Mouse (Mus musculus): ENCODE data around the gene Ddo. TPM values are rescaled to one million over a fixed set of nuclear protein-coding genes. Genes with fewer than 3 reads are reported as not detected.

Gene Ddo
- total RNA-seq, 1 experiment, result not detected

DNA sequence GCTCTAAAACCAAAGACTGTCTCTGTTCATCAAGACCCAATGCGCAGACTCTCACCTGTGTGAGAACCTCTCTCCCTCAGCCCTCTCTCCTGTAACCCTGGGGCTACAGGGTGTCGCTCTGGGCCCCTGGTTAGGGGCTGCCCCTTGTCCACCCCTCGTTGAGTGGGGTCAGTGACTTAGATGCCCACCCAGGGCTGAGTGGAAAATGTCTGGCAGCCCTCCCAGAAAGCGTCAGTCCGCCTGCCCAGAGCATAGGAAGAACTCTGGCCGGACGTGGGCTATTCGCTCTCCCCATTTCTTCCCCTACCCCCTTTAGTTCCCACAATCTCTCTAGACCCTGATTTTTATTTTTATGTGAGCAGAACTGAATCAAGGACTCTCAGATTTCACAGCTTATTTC, 86.5 kb downstream of the Ddo start:
- no peak for TF ChIP-seq ZC3H11A (IDR thresholded peaks at IDR 0.05; ENCODE audit: borderline replicate concordance, low read depth, low read length)
- no peak for TF ChIP-seq ZNF384 (IDR thresholded peaks at IDR 0.05; ENCODE audit: low read depth, low read length)
- TF ChIP-seq MAFK (IDR thresholded peaks at IDR 0.05; ENCODE audit: insufficient read depth, low read depth, low read length), result no peak
- no peak for TF ChIP-seq HCFC1 (IDR thresholded peaks at IDR 0.05; ENCODE audit: borderline replicate concordance, insufficient read depth, low read length)
- no peak for TF ChIP-seq CHD2 (IDR thresholded peaks at IDR 0.05; ENCODE audit: low read depth, low read length)
- DNase-seq (ENCODE audit: low read depth, low spot score), result no peak
- Histone ChIP-seq H3K4me3 (ENCODE audit: insufficient read depth in 1 of 2, low read depth in 1 of 2, low read length in 2 of 2, poor library complexity in 1 of 2, severe bottlenecking in 1 of 2) (no peak overlapping the region), H3K36me3 (ENCODE audit: control insufficient read depth, insufficient read depth, low read length, poor library complexity, severe bottlenecking) (no peaks in the 10 kb centered on the region), H3K27ac (ENCODE audit: insufficient read depth, low read depth, low read length, poor library complexity, severe bottlenecking) (no peak overlapping the region), H3K9me3 (ENCODE audit: control insufficient read depth, insufficient read depth, low read depth, low read length) (no peaks in the 10 kb centered on the region), H3K4me1 (ENCODE audit: control insufficient read depth in 2 of 2, insufficient read depth in 2 of 2, low read length in 2 of 2, poor library complexity in 1 of 2) (peaks cover 0 to 6% of the 10 kb centered on the region in 2 experiments; a peak in 1 of 4 replicates), H3K9ac (ENCODE audit: insufficient read depth, low read depth, low read length, poor library complexity, severe bottlenecking) (no peak overlapping the region)
- in situ Hi-C loops (cut with MboI; ENCODE audit: low sequenced_read_pairs in 2 of 2, unreplicated experiment in 2 of 2), result no loop called here

DNA sequence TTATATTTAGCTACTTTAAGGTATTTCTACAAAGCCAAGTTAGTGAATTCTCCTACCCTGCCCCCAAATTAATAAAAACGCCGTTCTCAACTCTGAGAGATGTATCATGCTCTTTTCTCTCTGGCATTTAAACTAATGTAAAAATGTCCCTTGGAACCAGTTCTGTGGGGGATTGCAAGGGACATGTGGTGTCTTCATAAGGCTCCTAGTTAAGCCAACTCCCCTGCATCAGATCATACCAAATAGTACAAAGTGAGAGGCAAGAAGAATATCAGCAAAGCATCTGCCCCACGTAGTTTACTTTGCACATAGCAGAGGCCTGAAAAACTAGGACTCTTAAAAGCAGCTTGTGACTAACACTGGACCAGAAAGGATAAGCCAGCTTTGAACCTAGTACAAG, 86.9 kb downstream of the Ddo start:
- in situ Hi-C loops (cut with MboI; ENCODE audit: low sequenced_read_pairs in 2 of 2, unreplicated experiment in 2 of 2), result no loop called here
- Histone ChIP-seq H3K4me3 (ENCODE audit: insufficient read depth in 1 of 2, low read depth in 1 of 2, low read length in 2 of 2, poor library complexity in 1 of 2, severe bottlenecking in 1 of 2) (no peak overlapping the region), H3K9ac (ENCODE audit: insufficient read depth, low read depth, low read length, poor library complexity, severe bottlenecking) (no peak overlapping the region), H3K4me1 (ENCODE audit: control insufficient read depth in 2 of 2, insufficient read depth in 2 of 2, low read length in 2 of 2, poor library complexity in 1 of 2) (peaks cover 0 to 6% of the 10 kb centered on the region in 2 experiments; a peak in 1 of 4 replicates), H3K27ac (ENCODE audit: insufficient read depth, low read depth, low read length, poor library complexity, severe bottlenecking) (no peak overlapping the region), H3K9me3 (ENCODE audit: control insufficient read depth, insufficient read depth, low read depth, low read length) (no peaks in the 10 kb centered on the region), H3K36me3 (ENCODE audit: control insufficient read depth, insufficient read depth, low read length, poor library complexity, severe bottlenecking) (no peaks in the 10 kb centered on the region)
- TF ChIP-seq ZC3H11A (IDR thresholded peaks at IDR 0.05; ENCODE audit: borderline replicate concordance, low read depth, low read length), result no peak
- no peak for TF ChIP-seq HCFC1 (IDR thresholded peaks at IDR 0.05; ENCODE audit: borderline replicate concordance, insufficient read depth, low read length)
- TF ChIP-seq ZNF384 (IDR thresholded peaks at IDR 0.05; ENCODE audit: low read depth, low read length), result no peak
- no peak for TF ChIP-seq CHD2 (IDR thresholded peaks at IDR 0.05; ENCODE audit: low read depth, low read length)
- no peak for TF ChIP-seq MAFK (IDR thresholded peaks at IDR 0.05; ENCODE audit: insufficient read depth, low read depth, low read length)
- DNase-seq (ENCODE audit: low read depth, low spot score), result no peak

DNA sequence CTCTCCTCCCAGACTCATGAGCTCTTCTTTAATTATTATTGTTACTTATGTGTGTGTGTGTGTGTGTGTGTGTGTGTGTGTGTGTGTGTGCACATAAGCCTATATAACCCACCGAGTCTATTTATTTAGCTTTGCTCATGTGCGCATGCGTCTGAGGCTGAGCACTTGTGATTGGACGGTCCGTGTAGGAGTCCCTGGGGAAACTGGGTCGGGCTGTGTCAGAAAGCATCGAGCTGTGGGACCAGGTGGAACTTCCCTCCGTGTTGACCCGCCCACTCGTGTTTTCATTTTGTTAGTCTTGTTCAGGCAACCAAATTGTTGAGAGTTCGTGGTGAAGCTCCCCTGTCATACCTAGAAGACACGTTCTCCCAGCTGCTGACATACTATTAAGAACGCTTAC, 88.6 kb downstream of the Ddo start:
- TF ChIP-seq CHD2 (IDR thresholded peaks at IDR 0.05; ENCODE audit: low read depth, low read length), result no peak
- TF ChIP-seq HCFC1 (IDR thresholded peaks at IDR 0.05; ENCODE audit: borderline replicate concordance, insufficient read depth, low read length), result no peak
- no peak for TF ChIP-seq MAFK (IDR thresholded peaks at IDR 0.05; ENCODE audit: insufficient read depth, low read depth, low read length)
- TF ChIP-seq ZC3H11A (IDR thresholded peaks at IDR 0.05; ENCODE audit: borderline replicate concordance, low read depth, low read length), result no peak
- TF ChIP-seq ZNF384 (IDR thresholded peaks at IDR 0.05; ENCODE audit: low read depth, low read length), result no peak

DNA sequence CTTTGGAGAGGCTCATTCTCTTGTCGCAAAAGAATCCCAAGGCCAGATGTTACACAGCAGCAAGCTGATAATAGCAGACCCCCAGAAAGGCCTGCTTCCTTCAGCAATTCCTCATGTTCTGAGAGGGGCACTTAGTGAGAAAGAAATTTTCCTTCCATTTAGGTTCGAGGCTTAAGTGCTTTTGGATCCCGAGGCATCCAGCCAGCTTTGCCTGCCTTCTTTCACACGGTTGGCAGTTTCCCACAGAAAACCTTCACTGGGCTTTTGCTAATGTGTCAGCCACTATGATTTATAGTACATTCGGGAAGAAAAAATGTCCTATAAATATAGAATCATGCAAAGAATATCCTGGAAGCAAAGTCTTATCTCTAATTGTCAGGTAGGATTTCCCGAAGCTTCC, 89.3 kb downstream of the Ddo start:
- TF ChIP-seq ZNF384 (IDR thresholded peaks at IDR 0.05; ENCODE audit: low read depth, low read length), result no peak
- TF ChIP-seq ZC3H11A (IDR thresholded peaks at IDR 0.05; ENCODE audit: borderline replicate concordance, low read depth, low read length), result no peak
- no peak for TF ChIP-seq MAFK (IDR thresholded peaks at IDR 0.05; ENCODE audit: insufficient read depth, low read depth, low read length)
- TF ChIP-seq CHD2 (IDR thresholded peaks at IDR 0.05; ENCODE audit: low read depth, low read length), result no peak
- TF ChIP-seq HCFC1 (IDR thresholded peaks at IDR 0.05; ENCODE audit: borderline replicate concordance, insufficient read depth, low read length), result no peak
- Histone ChIP-seq H3K9ac (ENCODE audit: insufficient read depth, low read depth, low read length, poor library complexity, severe bottlenecking) (no peak overlapping the region), H3K27ac (ENCODE audit: insufficient read depth, low read depth, low read length, poor library complexity, severe bottlenecking) (no peak overlapping the region), H3K4me1 (ENCODE audit: control insufficient read depth in 2 of 2, insufficient read depth in 2 of 2, low read length in 2 of 2, poor library complexity in 1 of 2) (no peaks in the 10 kb centered on the region; a peak in 1 of 4 replicates), H3K4me3 (ENCODE audit: insufficient read depth in 1 of 2, low read depth in 1 of 2, low read length in 2 of 2, poor library complexity in 1 of 2, severe bottlenecking in 1 of 2) (no peak overlapping the region), H3K9me3 (ENCODE audit: control insufficient read depth, insufficient read depth, low read depth, low read length) (no peaks in the 10 kb centered on the region), H3K36me3 (ENCODE audit: control insufficient read depth, insufficient read depth, low read length, poor library complexity, severe bottlenecking) (no peaks in the 10 kb centered on the region)
- in situ Hi-C loops (cut with MboI; ENCODE audit: low sequenced_read_pairs in 2 of 2, unreplicated experiment in 2 of 2), result no loop called here
- DNase-seq (ENCODE audit: low read depth, low spot score), result no peak

More for the DNA sequence above, 88.6 kb downstream of the Ddo start:
- Histone ChIP-seq H3K4me1 (ENCODE audit: control insufficient read depth in 2 of 2, insufficient read depth in 2 of 2, low read length in 2 of 2, poor library complexity in 1 of 2) (peaks cover 0 to 2% of the 10 kb centered on the region in 2 experiments; a peak in 1 of 4 replicates), H3K9ac (ENCODE audit: insufficient read depth, low read depth, low read length, poor library complexity, severe bottlenecking) (no peak overlapping the region), H3K36me3 (ENCODE audit: control insufficient read depth, insufficient read depth, low read length, poor library complexity, severe bottlenecking) (no peaks in the 10 kb centered on the region), H3K4me3 (ENCODE audit: insufficient read depth in 1 of 2, low read depth in 1 of 2, low read length in 2 of 2, poor library complexity in 1 of 2, severe bottlenecking in 1 of 2) (no peak overlapping the region), H3K9me3 (ENCODE audit: control insufficient read depth, insufficient read depth, low read depth, low read length) (no peaks in the 10 kb centered on the region), H3K27ac (ENCODE audit: insufficient read depth, low read depth, low read length, poor library complexity, severe bottlenecking) (no peak overlapping the region)
- DNase-seq (ENCODE audit: low read depth, low spot score), result no peak
- in situ Hi-C loops (cut with MboI; ENCODE audit: low sequenced_read_pairs in 2 of 2, unreplicated experiment in 2 of 2), result no loop called here

DNA sequence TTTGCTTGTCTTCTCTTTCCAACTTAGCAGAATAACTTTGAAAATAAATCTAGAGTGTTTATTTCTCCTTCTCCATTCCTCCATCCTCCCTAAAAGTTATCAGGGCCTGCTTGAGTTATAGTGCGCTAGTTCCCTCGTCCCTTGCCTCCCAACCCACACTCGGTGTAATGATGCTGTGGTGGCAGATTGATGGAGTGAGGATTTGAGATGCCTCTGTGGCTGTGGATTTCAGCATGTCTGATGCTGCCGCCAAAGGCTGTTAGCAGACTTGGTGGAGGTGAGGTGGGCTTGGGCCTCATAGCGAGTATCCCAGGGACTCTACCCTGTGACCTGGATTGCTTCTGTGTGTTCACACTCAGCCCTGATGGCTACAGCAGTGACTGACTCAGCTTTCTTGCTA, 91.1 kb downstream of the Ddo start:
- no peak overlapping the region for H3K27ac ChIP-seq (ENCODE audit: insufficient read depth, low read depth, low read length, poor library complexity, severe bottlenecking)
- in situ Hi-C loops (cut with MboI; ENCODE audit: low sequenced_read_pairs in 2 of 2, unreplicated experiment in 2 of 2), result no loop called here
- no peak for DNase-seq (ENCODE audit: low read depth, low spot score)
- H3K9ac ChIP-seq (ENCODE audit: insufficient read depth, low read depth, low read length, poor library complexity, severe bottlenecking), result no peak overlapping the region
- H3K4me3 ChIP-seq (ENCODE audit: insufficient read depth in 1 of 2, low read depth in 1 of 2, low read length in 2 of 2, poor library complexity in 1 of 2, severe bottlenecking in 1 of 2), result no peak overlapping the region
- H3K9me3 ChIP-seq (ENCODE audit: control insufficient read depth, insufficient read depth, low read depth, low read length), result no peaks in the 10 kb centered on the region
- no peaks in the 10 kb centered on the region for H3K4me1 ChIP-seq (ENCODE audit: control insufficient read depth in 2 of 2, insufficient read depth in 2 of 2, low read length in 2 of 2, poor library complexity in 1 of 2)
- H3K36me3 ChIP-seq (ENCODE audit: control insufficient read depth, insufficient read depth, low read length, poor library complexity, severe bottlenecking), result no peaks in the 10 kb centered on the region
- TF ChIP-seq CHD2 (IDR thresholded peaks at IDR 0.05; ENCODE audit: low read depth, low read length) (no peak), ZC3H11A (IDR thresholded peaks at IDR 0.05; ENCODE audit: borderline replicate concordance, low read depth, low read length) (no peak)

Data from ES-E14 (cell line).